Mouse (Mus musculus): ENCODE measurements at regions not wholly inside any gene's neighbourhood (a gene's known extent, or its start where the extent isn't known, plus 50 kb on each side); places are given as distances from the start of the nearest gene placed in this dataset.

DNA sequence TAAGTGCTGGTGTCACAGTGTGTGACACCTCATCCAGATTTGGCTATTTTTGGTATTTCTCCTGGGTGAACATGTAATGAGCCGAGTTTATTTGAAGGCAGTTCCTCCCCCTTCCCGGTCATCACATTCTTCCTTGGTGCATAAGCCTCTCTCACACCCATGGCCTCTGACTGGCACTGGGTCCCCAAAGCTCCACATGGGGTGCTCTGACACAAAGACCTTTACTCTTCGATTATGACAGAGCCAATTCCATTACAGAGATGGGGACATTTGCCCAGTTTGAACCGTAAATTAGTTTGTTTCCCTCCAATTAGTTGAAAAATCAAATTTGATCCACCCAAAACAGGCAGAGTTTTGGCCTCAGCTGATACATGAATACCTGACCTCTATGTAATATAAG is 171.2 kb upstream of the Camk1g start:
- TF ChIP-seq CTCF (IDR thresholded peaks at IDR 0.05; ENCODE audit: extremely low read depth, insufficient read depth, insufficient read length, insufficient replicate concordance): no peak
- no peak for TF ChIP-seq POLR2A (IDR thresholded peaks at IDR 0.05; ENCODE audit: low read depth, low read length)
